Mouse (Mus musculus) embryonic stem cell, embryonic (primary cell): ENCODE data around the gene Ccdc39.

Experiments
- CTCF ChIA-PET, 4 experiments: fragments of 300-600 bp in 2 of 4; fragments of 350-600 bp in 2 of 4; sonication (Branson Sonifier 250); formaldehyde crosslinking; loops; one replicate each; lab custom pipeline; 2022; ENCODE audit warnings: inconsistent platforms in 2 of 4; lab: Charles Lee
- POLR2A ChIA-PET, 4 experiments: fragments of 300-600 bp in 2 of 4; fragments of 350-600 bp in 2 of 4; sonication (Branson Sonifier 250); formaldehyde crosslinking; loops; one replicate each; lab custom pipeline; 2022; ENCODE audit warnings: antibody characterized with exemption in 4 of 4, inconsistent platforms in 1 of 4; lab: Charles Lee

Ccdc39 gene

DNA sequence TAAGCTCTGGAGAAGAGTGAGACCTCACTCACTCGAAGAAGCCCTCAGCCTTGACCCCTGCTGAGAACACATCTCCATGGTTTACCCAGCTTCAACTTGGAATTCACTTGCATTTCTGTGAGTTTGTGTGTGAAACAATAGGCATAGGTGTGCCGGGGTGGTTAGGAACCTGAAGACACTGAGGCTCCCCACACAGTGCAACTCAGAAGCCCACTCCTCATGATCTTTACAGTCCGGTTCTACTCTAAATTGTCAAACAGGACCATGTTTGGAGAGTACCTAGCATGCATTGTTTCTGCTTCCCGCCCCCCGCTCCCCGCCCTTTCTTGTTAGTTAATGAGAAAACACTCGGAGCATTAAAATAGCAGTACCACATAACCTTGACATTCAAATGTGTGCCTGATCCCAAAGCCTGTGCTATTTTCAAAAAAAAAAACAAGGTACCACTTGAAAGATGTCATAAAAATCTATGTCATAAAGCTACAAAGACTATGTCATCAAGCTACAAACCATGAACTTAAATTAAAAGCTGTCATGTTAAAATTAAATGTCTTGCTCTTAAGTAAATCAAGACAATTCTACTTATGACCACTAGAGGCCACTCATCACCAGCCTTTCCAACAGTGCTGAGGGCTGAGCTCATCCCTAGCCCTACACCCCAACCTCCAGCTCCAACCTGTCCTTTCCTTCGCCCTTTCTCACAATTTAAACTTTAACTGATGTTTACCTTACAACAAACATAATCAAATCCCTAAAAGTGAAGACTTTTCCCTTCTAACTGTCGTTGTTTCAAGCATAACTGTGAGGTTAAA is 19.8 kb downstream of the Ccdc39 start:
- ChIA-PET CTCF (interaction anchor here (0.5 to 1.6 kb wide), 31 partner anchors 9 to 814 kb away, joined by 3 to 16 read pairs (median 4); partner anchors contain the start of genes Ttc14 (in 3 of the 4) and Ccdc39 (in 2 of the 4)), POLR2A (interaction anchor here (0.5 to 1.9 kb wide), 9 partner anchors 17 to 203 kb away, joined by 3 to 8 read pairs (median 3); partner anchors contain the start of genes Fxr1 (in 1 of the 4) and Ttc14 (in 1 of the 4))

DNA sequence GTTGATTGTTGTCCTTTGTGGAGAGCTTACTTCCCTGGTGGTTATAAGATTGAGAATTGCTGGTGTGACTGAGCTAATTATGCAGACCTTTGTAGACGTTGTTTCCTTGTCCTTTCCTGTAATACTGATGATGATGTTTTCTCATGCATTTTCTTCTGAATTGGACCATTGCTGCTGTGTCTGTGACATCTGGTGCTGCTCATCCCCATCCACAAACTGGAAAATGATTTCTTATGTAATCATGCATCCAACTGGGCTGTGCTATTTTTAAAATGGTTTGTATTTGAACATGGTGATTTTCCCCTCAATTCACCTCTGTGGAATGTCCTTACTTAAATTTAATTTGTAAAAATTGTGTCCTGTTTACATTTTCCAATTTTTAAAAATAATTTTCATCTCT is 37.0 kb downstream of the Ccdc39 start:
- ChIA-PET CTCF (no interaction called here), POLR2A (interaction anchor here in 1 of 4 experiments (1.6 to 3.4 kb wide), 2 partner anchors 9 to 17 kb away, joined by 3 to 18 read pairs; no protein-coding TSS in a partner anchor)

DNA sequence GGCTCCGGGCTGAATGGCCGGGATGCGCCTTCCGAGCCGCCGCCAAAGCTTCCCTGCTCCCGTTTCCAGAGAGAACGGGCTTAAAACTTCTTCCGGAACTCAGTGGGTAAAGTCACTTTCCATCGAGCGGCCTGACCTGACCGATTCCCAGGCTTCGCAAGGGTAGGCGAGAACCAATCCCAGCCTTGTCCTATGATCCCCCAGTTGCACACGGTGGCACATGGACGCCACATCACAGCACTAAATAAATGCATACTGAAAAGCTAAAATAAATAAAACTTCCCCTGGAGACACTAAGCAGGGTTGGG is 43.6 kb downstream of the Ccdc39 start:
- ChIA-PET CTCF (interaction anchor here in 3 of 4 experiments (0.8 to 1.4 kb wide), 5 partner anchors 24 to 694 kb away, joined by 3 to 7 read pairs (median 4); no protein-coding TSS in a partner anchor), POLR2A (interaction anchor here (0.6 to 3.3 kb wide), 50 partner anchors 8 to 1404 kb away, joined by 3 to 23 read pairs (median 4); partner anchors contain the start of genes Ccdc39 (in 1 of the 4), Dnajc19 (in 1 of the 4), Fxr1 (in 1 of the 4) and Mrpl47 (in 1 of the 4))

- ChIA-PET POLR2A (interaction anchor here (0.5 to 3.3 kb wide), 76 partner anchors 9 to 1403 kb away, joined by 3 to 23 read pairs (median 4); partner anchors contain the start of genes Ccdc39 (in 2 of the 4), Fxr1 (in 2 of the 4), Dnajc19 (in 1 of the 4) and Gnb4 (in 1 of the 4)), CTCF (interaction anchor here (0.5 to 1.4 kb wide), 11 partner anchors 9 to 1531 kb away, joined by 3 to 7 read pairs (median 4); no protein-coding TSS in a partner anchor)
These were observed 44.2 kb downstream of the Ccdc39 start, which contains the start of gene Ttc14 for GRCm38 (mm10) chr3:33799617-33800512. Gene Ttc14 (plus strand): TSS chr3:33799832.

DNA sequence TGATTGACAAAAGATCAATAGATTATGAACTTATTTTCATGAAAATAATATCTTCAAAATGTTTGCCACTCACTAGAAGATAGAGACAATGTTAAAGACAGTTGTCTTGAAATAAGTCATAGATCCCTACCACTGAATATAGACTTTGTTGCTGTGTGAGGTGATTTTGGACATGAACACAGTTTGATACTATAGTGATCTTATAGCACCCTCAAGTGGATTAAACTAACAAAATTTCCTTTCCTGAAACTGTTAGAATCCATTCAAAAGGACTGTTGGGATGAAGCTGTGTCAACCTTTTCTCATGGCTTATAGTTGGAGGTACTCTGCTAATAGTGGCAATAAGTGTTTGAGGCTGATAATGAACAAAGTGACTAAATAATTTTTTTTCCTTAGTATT is 53.1 kb downstream of the Ccdc39 start:
- POLR2A ChIA-PET = no interaction called here
- CTCF ChIA-PET = interaction anchor here in 1 of 4 experiments (0.6 kb wide), 1 partner anchor 9 kb away, joined by 3 read pairs; the partner anchor contains the start of gene Ttc14
